Mouse (Mus musculus): Measurements from ENCODE around the gene Rufy3.

DNA sequence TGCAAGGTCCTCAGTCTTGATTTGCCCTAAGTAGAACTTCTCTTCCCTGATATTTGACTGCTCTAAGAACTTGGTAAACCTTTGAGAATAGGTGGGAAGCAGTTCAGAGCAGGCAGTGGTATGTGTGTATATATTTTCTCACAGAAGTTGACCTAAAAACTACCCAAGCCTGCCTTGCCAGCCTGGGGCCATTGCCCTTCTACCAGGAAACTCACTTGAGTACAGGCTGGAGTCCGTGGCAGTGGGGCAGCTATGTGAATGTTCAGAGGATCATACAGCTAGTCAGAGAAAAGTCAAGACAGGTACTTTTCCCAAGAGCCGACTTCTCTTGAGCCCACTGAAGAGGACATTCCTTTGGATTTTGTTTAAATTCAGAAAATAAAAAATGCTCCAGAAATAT, 80.1 kb downstream of the Rufy3 start:
- TF ChIP-seq CTCF (IDR thresholded peaks at IDR 0.05; ENCODE audit: borderline replicate concordance, control insufficient read depth, extremely low read depth, insufficient read depth, low read length, poor library complexity) (no peak), POLR2A (IDR thresholded peaks at IDR 0.05; ENCODE audit: control insufficient read depth, extremely low read depth, insufficient read depth, low read length, poor library complexity) (no peak)
